Mouse (Mus musculus) hindbrain, embryonic 16.5 days (tissue): ENCODE results near the gene BC048679. TPM values are rescaled to one million over a fixed set of nuclear protein-coding genes. Genes with fewer than 3 reads are reported as not detected.

Source experiments
- ATAC-seq: fragments of 200-750 bp; cut with Nextera tagmentation; 2 replicates; pipeline ENCODE4 v1.8.0; 2017; ENCODE audit warnings: moderate TSS enrichment, moderate library complexity
- H3K27ac ChIP-seq: fragments of 300-500 bp; sonication (generic); 2 replicates; pipeline ENCODE4 v1.5.1; 2014; ENCODE audit warnings: low read depth, mild to moderate bottlenecking, control low read depth, low read length, moderate library complexity
- H3K27me3 ChIP-seq: fragments of 300-500 bp; sonication (generic); replicated peaks from 2 replicates; pipeline ENCODE4 v1.6.1; 2014; ENCODE audit warnings: low read length; ENCODE audit not compliant: control insufficient read depth, insufficient read depth
- H3K36me3 ChIP-seq: fragments of 300-500 bp; sonication (generic); 2 replicates; pipeline ENCODE4 v1.6.1; 2014; ENCODE audit warnings: mild to moderate bottlenecking, low read length, moderate library complexity, mixed read lengths; ENCODE audit not compliant: control insufficient read depth, insufficient read depth
- H3K4me1 ChIP-seq: fragments of 300-500 bp; sonication (generic); 2 replicates; pipeline ENCODE4 v1.6.1; 2014; ENCODE audit warnings: low read depth, low read length; ENCODE audit not compliant: control insufficient read depth, insufficient read depth
- H3K4me2 ChIP-seq: fragments of 300-500 bp; sonication (generic); 2 replicates; pipeline ENCODE4 v1.6.1; 2014; ENCODE audit warnings: mild to moderate bottlenecking, low read length, control low read depth, moderate library complexity
- H3K4me3 ChIP-seq: fragments of 300-500 bp; sonication (generic); 2 replicates; pipeline ENCODE4 v1.5.1; 2014; ENCODE audit warnings: mild to moderate bottlenecking, low read length, control low read depth, moderate library complexity
- H3K9ac ChIP-seq: fragments of 300-500 bp; sonication (generic); 2 replicates; pipeline ENCODE4 v1.6.1; 2014; ENCODE audit warnings: low read depth, mild to moderate bottlenecking, control low read depth, low read length, moderate library complexity
- H3K9me3 ChIP-seq: fragments of 300-500 bp; sonication (generic); 2 replicates; pipeline ENCODE4 v1.6.1; 2014; ENCODE audit warnings: mild to moderate bottlenecking, low read length, moderate library complexity; ENCODE audit not compliant: control insufficient read depth
- WGBS: fragments of 180-500 bp; shearing (Covaris S2); extraction: QIAGEN DNeasy Blood & Tissue Kit; methylation state at CpG from one replicate; pipeline ENCODE4 v1.1.7; 2014; 5-methylcytosine and 5-hydroxymethylcytosine counted together
- polyA plus RNA-seq: library from polyadenylated mRNA; unstranded; fragments of >200 nt; fragmentation: Nextera tagmentation; extraction: Ambion mirVana; gene quantifications from 2 replicates; pipeline ENCODE4 v1.2.1, GENCODE M21; 2015

The BC048679 gene
- polyA plus RNA-seq, 1 experiment from 2014 or later: not detected

GRCm38 (mm10) chr7:81523663-81524017 is 25.6 kb upstream of the BC048679 start:
- peak overlapping the region; percentile 88 for H3K4me2 ChIP-seq
- no peaks in the 10 kb centered on the region; the same call in 1 of the 2 replicates for H3K36me3 ChIP-seq
- no peaks in the 10 kb centered on the region for H3K9me3 ChIP-seq
- H3K27me3 ChIP-seq: no peaks in the 10 kb centered on the region
- peak overlapping the region; percentile 95 for H3K27ac ChIP-seq
- no peak; the same call in 1 of the 2 replicates for ATAC-seq
- 11% methylated on average over 13 of the region's 13 CpGs for WGBS
- peak overlapping the region; percentile 51 for H3K4me3 ChIP-seq
- peak overlapping the region; percentile 81 for H3K9ac ChIP-seq
- H3K4me1 ChIP-seq: peaks cover 17% of the 10 kb centered on the region

GRCm38 (mm10) chr7:81523008-81523662 is 25.1 kb upstream of the BC048679 start:
- Histone ChIP-seq H3K4me3 (peak overlapping the region; percentile 51), H3K4me2 (peak overlapping the region; percentile 88), H3K9me3 (no peaks in the 10 kb centered on the region), H3K9ac (peak overlapping the region; percentile 81), H3K27ac (peak overlapping the region; percentile 95), H3K27me3 (no peaks in the 10 kb centered on the region), H3K4me1 (peaks cover 17% of the 10 kb centered on the region), H3K36me3 (no peaks in the 10 kb centered on the region; the same call in 1 of the 2 replicates)
- peak; percentile 99 for ATAC-seq
- WGBS: 0% methylated on average over 31 of the region's 31 CpGs

GRCm38 (mm10) chr7:81516154-81517030 is 18.3 kb upstream of the BC048679 start:
- no peak overlapping the region for H3K27ac ChIP-seq
- H3K36me3 ChIP-seq: no peaks in the 10 kb centered on the region
- H3K27me3 ChIP-seq: no peaks in the 10 kb centered on the region
- 71% methylated on average over 6 of the region's 6 CpGs for WGBS
- no peaks in the 10 kb centered on the region for H3K4me1 ChIP-seq
- H3K4me3 ChIP-seq: no peak overlapping the region
- no peak for ATAC-seq
- no peaks in the 10 kb centered on the region for H3K9me3 ChIP-seq
- no peak overlapping the region for H3K9ac ChIP-seq
- H3K4me2 ChIP-seq: no peak overlapping the region

GRCm38 (mm10) chr7:81514906-81515590 is 17.0 kb upstream of the BC048679 start:
- no peak overlapping the region for H3K9ac ChIP-seq
- no peaks in the 10 kb centered on the region for H3K9me3 ChIP-seq
- H3K4me3 ChIP-seq: no peak overlapping the region
- no peak overlapping the region for H3K4me2 ChIP-seq
- H3K4me1 ChIP-seq: no peaks in the 10 kb centered on the region
- no peak overlapping the region for H3K27ac ChIP-seq
- ATAC-seq: no peak
- no peaks in the 10 kb centered on the region for H3K36me3 ChIP-seq
- WGBS: 57% methylated on average over 13 of the region's 13 CpGs
- H3K27me3 ChIP-seq: no peaks in the 10 kb centered on the region

- H3K4me2 ChIP-seq: no peak overlapping the region
- H3K36me3 ChIP-seq: no peaks in the 10 kb centered on the region
- 92% methylated on average over 2 of the region's 2 CpGs for whole genome bisulfite sequencing
- H3K4me3 ChIP-seq: no peak overlapping the region
- H3K9ac ChIP-seq: no peak overlapping the region
- no peaks in the 10 kb centered on the region for H3K4me1 ChIP-seq
- ATAC-seq: no peak
- no peaks in the 10 kb centered on the region for H3K9me3 ChIP-seq
- H3K27me3 ChIP-seq: no peaks in the 10 kb centered on the region
- no peak overlapping the region for H3K27ac ChIP-seq
Observed at GRCm38 (mm10) chr7:81501050-81501449, 3.0 kb upstream of the BC048679 start.

GRCm38 (mm10) chr7:81497171-81497570 is 910 bp downstream of the BC048679 start:
- Histone ChIP-seq H3K4me3 (no peak overlapping the region), H3K4me1 (peaks cover 3% of the 10 kb centered on the region), H3K27ac (no peak overlapping the region), H3K9ac (no peak overlapping the region), H3K9me3 (no peaks in the 10 kb centered on the region), H3K36me3 (no peaks in the 10 kb centered on the region), H3K4me2 (no peak overlapping the region), H3K27me3 (no peaks in the 10 kb centered on the region)
- no peak for ATAC-seq
- 12% methylated on average over 6 of the region's 6 CpGs for WGBS

- no peaks in the 10 kb centered on the region for H3K9me3 ChIP-seq
- H3K4me1 ChIP-seq: peaks cover 11% of the 10 kb centered on the region
- H3K27ac ChIP-seq: peak within 1 kb of the TSS; percentile 98
- H3K36me3 ChIP-seq: no peaks in the 10 kb centered on the region
- under 1% methylated on average over 56 of the region's 57 CpGs for WGBS
- no peaks in the 10 kb centered on the region for H3K27me3 ChIP-seq
- peak within 1 kb of the TSS; percentile 85 for H3K4me3 ChIP-seq
- peak within 1 kb of the TSS; percentile 68 for H3K4me2 ChIP-seq
- peak; percentile 95 for ATAC-seq
- peak within 1 kb of the TSS; percentile 94 for H3K9ac ChIP-seq
Observed at GRCm38 (mm10) chr7:81493331-81494021, 4.6 kb downstream of the BC048679 start, which contains the start of gene Ap3b2. Ap3b2 (minus strand) TSS chr7:81493925.

GRCm38 (mm10) chr7:81492628-81493027 is 5.5 kb downstream of the BC048679 start:
- WGBS: 29% methylated on average over 9 of the region's 9 CpGs
- Histone ChIP-seq H3K4me3 (peak overlapping the region; percentile 85), H3K4me1 (peaks cover 11% of the 10 kb centered on the region), H3K9ac (peak overlapping the region; percentile 94), H3K9me3 (no peaks in the 10 kb centered on the region), H3K27ac (peak overlapping the region; percentile 48; the same call in 1 of the 2 replicates), H3K4me2 (peak overlapping the region; percentile 68), H3K36me3 (no peaks in the 10 kb centered on the region), H3K27me3 (no peaks in the 10 kb centered on the region)
- ATAC-seq: no peak
